Mouse (Mus musculus) cortical plate, adult 2 months (tissue): ENCODE measurements around the gene Med10.

Experiments used
- CTCF ChIP-seq: fragments of 200-500 bp; IDR thresholded peaks from 2 replicates; pipeline ENCODE4 v1.5.1; 2011; ENCODE audit warnings: mild to moderate bottlenecking, control low read depth, low read length; ENCODE audit not compliant: insufficient read depth; ENCODE audit errors: extremely low read depth
- POLR2A ChIP-seq: fragments of 200-500 bp; IDR thresholded peaks from 2 replicates; pipeline ENCODE4 v1.6.1; 2011; ENCODE audit warnings: mild to moderate bottlenecking, low read length, control low read depth; ENCODE audit not compliant: insufficient read depth; ENCODE audit errors: extremely low read depth

- TF ChIP-seq CTCF: no peak
- no peak for TF ChIP-seq POLR2A
These were observed 7.4 kb upstream of the Med10 start for GRCm38 (mm10) chr13:69794808-69795207.
